Mouse (Mus musculus) WW6 (cell line): ENCODE measurements around the gene Chad.

ENCODE experiments used
- DNase-seq: peaks from one replicate; pipeline ENCODE4 v3.0.0-alpha.2; 2013; ENCODE audit warnings: low read depth, low spot score

The Chad gene

DNA sequence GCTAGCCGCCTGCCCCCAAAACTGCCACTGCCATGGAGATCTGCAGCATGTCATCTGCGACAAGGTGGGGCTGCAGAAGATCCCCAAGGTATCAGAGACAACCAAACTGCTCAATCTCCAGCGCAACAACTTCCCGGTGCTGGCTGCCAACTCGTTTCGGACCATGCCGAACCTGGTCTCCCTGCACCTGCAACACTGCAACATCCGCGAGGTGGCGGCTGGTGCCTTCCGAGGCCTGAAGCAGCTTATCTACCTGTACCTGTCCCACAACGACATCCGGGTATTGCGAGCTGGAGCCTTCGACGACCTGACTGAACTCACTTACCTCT lies 268 bp downstream of the Chad start:
- DNase-seq: no peak

DNA sequence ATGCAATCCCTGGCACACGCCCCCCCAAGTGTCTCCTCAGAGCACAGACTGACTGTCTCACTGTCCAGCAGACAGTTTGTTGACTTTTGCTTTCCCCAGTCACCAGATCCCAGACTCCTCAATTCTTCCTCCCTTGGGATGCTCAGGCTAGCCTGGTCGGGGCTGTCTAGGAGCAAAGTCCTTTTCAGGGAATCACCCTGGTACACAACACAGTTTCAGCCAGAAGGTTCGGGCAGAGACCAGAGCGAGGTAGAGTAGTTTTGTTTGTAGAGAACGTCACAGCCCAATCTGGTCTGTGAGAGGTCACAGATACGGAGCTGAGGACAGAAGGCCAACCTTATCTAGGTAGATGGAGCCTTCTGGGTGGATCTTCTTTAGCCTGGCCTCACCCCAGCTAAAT lies 1.7 kb downstream of the Chad start:
- no peak for DNase-seq

DNA sequence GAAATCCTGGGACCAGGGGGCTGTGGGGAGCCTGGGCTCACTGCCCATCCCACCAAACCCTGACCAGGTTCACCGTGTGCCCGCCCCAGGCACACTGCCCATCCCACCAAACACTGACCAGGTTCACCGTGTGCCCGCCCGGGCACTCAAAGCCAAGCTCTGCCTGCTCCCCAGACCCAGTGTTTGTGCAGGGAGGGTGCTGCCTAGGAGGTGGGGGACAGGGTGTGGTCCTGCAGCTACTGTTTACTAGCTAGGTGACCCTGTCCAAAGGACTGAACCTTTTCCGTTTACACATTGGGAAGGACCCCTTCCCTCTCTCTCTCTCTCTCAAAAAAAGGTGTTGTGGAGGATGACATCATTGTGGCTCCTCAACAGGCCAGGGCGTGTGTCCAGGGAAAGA lies 2.5 kb downstream of the Chad start:
- DNase-seq: no peak

DNA sequence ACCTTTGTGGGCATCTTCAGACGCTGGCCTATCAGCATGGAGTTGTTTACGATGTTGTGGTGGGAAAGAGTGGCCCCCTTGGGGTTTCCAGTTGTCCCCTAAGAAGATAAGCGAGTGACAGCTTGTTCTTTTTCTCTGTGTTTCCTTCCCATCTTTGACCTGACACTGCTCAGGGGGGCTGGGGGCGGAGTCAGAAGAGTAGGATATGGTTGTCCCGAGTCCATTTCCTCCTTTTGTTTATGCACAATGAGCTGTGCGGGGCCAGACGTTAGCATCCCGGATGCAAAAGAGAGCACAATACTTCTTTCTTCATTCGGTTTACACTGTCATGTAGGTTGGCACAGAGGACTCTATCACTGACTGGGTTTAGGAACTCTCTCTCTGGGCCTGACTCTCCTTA lies 5.8 kb downstream of the Chad start:
- DNase-seq: no peak

DNA sequence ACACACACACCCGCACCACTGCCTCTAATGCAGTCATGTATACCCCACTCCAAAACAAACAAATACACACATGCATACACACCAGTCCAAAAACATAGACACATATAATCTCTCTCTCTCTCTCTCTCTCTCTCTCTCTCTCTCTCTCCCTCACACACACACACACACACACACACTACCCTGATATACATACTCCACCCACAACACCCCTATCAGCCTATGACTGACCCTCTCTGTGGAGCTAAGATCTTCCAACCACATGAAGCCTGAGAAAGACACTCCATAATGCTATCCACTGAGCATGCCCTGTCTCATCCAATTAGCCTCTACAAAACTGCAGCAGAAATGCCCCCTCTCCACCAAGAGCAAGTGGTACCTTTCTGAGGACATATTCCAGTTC lies 7.0 kb downstream of the Chad start:
- no peak for DNase-seq

DNA sequence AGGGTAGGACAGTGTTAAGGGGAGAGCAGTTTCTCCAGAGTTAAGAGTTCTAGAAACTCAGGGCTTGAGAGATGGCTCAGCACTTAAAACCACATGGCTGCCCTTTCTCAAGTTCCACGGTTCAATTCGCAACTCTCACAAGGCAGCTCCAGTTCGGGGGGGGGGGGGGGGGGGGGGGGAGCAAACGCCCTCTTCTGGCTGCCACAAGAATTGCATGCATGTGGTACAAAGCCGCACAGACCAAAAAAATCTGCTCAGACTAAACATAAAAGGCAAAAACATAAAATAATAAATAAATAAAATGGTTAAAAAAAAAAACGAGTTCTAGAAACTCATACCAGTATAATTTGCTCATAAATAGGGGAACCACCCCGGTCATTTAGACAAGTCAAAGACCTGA lies 9.7 kb downstream of the Chad start:
- DNase-seq: no peak

DNA sequence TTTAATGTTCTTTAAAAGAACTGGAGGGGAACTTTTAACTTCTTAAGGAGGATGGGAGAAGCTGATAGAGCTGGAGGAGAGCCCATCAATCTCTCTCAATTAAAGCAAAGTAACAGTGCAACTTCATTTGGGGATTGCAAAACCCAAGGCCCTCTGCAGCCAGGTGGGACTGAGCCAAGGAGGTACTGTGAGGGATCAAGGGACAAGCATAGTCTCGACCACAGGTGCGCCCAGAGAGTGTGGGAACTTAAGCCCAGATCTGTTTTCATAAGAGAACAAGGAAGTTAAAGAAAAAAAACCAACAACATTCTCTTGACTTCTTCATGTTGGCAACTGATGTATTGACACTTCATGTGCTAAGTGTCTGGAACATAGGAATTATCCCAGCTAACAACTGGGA lies 10.2 kb downstream of the Chad start:
- no peak for DNase-seq

DNA sequence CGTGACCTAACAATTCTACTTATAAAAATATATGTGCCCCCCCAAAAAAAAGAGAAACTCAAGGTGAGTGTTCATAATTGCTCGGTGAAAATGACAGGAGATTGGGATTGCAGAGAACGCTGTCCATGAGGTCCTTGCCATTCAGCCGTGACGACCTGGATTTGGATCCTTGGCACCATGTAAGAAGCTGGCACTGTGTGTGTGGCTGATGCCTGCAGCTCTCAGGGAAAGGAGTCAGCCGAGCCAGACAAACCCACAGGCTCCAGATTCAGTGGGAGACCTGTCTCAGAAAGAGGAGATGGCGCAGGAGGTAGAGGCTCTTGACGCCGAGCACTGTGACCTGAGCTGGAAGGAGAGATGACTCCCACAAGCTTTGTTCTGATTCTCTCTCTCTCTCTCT lies 11.5 kb downstream of the Chad start:
- no peak for DNase-seq

DNA sequence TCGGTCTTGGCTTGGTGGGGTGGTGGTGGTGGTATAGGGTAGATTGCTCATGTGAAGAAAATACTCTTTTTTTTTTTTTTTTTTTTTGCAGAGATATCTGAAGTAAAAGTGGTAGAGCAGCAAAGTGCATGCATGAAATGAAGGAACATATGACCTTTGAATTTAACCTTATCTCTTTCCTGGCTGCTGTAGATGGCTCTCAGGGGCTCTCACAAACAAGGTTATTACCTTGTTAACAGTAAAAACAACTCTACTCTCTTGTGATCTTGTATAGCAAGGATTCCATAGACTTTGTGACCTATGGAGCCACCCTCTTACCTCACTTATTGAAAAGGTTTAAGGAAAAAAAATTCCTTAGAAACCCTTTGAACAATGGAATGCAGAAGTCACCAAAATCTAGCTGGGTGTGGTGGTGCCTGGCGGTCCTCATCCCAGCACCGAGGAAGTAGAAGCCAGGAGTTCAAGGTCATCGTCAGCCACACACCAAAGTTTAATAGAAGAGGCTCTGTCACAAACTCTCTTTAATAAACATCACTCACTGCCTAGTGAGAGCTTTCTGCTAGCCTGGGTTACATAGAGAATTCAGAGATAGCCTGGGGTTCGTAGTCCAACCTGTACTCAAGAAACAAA lies 15.4 kb downstream of the Chad start:
- DNase-seq: no peak

DNA sequence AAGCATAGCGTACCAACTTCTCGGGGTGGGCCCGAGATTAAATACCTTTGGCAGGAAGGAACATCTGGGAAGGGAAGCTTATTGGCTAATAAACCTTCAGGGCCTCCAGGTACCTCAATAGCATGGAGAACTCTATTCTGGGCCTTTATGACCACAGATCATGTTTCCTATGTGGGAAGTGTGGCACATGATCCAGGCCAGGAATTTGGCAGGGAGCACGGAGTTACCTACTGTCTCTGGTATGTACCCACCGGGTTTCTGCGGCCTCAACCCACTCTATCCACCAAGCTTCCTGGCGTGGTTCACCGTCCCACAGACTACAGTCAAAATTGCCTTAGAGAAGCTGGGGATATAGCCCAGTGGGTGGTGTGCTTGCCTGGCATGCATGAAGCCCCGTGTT lies 20.2 kb downstream of the Chad start:
- no peak for DNase-seq

DNA sequence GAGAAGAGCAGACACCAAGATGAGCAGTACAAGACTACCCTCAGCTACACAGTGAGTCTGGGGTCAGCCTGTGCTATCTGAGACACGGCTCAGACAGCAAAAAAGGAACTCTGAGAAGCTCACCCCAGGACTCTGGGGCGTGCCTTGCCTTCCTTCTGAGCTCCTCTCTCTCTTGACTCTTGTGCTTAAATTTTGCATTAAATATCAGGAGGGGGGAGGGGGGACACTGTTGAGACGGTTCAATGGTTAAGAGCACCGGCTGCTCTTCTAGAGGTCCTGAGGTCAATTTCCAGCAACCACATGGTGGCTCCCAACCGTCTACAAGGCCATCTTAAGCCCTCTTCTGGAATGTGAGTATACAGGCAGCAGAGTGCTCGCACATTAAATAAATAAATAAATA lies 22.7 kb downstream of the Chad start:
- no peak for DNase-seq

DNA sequence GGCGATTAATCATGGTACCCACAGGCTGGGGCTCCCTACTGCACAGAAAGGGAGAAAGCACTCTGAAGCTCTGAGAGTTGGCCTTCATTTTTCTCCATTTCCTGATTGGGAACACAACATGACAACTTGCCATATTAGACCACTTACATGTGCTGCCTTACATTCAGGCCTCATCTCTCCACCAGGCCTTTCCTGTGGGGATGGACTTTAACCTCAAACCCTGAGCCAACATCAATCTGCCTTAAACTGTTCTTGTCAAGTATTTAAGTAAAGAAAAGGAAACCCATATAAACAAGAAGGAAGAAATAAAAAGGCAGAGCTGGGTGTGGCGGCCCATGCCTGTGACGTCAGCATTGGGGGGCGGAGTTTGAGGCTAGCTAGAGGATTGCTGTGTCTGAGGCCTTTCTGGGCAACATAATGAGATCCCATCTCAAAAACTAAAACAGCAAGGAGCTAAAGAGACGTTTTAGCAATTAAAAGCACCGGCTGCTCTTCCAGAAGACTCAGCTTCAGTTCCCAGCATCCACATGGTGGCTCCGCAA lies 31.5 kb downstream of the Chad start:
- no peak for DNase-seq

DNA sequence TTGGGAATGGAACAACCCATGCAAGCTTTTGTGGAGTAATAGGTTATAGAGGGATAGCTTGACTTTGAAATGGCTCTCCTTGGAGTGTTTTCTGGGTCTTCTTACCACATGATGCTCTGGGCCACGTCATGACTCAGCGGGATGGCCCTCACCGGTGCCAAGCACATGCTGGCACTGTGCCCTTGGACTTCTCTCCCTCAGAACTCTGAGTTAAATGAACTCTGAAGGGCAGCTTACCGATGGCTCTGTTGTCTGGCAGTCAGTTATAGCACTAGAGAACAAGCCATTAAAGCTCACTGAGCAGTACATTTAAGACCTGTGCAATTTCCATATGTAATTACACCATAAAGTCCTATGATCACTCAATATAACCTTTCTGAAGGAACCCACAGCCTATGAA lies 32.5 kb downstream of the Chad start:
- no peak for DNase-seq

DNA sequence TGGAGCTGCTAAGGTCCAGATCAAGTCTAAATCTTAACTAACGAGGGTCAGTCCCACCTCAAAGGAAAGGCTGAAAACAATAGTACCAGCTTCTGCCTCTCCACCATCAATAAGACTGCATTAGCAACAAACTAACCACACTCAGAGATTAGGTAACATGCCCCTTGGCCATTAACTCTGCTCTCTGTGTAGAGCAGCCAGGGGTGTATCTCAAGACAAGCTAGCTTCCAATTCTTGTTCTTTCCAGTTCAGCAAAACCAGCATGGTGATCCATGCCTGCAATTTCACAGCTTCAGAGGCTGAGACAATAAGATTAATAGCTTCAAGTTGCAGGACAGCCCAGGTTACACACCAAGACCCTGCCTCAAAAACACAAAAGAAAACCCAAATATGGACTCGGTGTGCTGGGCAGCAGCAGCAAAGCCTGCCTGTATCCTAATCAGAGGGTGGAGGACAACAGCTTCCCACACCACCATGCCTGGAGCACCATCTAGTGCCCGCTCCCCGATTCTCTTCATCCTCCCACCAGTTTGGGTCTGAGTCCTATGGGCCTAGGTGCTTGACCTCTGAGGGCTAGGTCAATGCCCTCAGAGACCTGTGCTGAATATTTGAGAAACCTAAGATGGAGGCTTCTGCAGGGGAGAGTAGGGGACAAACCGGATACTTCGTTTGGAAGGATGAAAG lies 33.7 kb downstream of the Chad start:
- DNase-seq: no peak

DNA sequence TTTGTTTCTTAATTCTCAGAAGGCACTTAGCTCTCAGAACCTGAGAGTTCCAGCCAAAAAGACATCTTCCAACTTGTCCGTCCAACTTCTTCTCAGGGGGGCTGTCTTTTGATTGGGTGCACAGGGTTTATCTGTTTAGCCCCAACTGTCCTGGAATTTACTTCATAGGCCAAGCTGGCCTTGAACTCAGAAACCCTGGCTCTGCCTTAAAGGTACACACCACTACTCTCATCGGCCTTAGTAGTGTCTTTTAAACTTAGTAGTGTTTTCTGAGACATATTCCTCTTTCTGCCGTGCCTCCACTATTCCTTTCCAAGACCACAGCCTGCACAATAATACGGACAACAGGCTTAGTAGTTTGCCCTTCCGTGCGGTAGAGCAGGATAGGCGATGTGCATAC lies 35.6 kb downstream of the Chad start:
- no peak for DNase-seq

DNA sequence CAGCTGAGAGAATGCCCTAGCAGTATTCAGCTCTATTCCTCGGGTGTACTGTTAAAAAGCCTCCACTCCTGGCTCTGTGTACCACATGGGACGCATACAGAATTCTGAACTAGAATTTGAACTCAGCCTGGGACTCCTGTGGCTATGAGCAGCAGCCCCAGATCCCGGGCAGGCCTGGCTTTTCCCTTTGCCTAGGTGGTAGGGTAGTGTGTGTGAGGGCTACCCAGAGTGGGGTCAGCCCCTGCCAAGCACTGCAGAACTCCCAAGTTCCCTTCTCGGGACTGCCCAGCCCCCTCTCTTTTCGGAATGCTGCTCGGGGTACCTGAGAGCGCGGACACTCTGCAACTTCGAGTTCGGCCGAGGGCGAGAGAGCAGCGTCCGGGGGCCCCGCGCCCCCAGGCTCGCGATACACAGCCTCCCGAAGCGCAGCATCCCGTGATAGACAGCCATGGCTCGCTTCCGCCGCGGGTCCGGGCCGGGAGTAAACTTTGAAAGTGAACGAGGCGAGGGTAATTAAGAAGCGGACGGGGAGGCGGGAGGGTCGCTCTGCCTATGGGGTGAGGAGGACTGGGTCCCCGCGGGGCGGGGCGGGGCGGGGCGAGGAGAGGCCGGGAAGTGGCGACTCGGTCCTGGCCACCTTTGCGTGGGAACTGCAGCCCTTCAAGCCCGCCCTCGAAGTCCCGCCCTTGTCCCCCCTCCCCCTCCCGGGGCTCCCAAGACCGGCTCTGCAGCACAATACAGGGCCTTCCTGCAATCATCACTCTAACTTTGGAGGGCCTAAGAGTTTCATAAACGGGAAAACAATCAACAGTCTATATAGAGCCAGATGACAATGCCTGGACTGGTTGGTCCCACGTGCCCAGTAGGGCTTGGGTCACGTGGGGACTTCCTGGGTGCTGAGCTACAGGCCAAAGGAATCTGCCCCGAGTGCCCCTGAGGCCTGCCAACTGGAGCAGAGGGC lies 36.8 kb downstream of the Chad start, which contains the start of gene Acsf2:
Gene Acsf2 (minus strand): TSS at position 551 of the 961 bp plus-strand sequence.
- DNase-seq: peak; percentile 61

DNA sequence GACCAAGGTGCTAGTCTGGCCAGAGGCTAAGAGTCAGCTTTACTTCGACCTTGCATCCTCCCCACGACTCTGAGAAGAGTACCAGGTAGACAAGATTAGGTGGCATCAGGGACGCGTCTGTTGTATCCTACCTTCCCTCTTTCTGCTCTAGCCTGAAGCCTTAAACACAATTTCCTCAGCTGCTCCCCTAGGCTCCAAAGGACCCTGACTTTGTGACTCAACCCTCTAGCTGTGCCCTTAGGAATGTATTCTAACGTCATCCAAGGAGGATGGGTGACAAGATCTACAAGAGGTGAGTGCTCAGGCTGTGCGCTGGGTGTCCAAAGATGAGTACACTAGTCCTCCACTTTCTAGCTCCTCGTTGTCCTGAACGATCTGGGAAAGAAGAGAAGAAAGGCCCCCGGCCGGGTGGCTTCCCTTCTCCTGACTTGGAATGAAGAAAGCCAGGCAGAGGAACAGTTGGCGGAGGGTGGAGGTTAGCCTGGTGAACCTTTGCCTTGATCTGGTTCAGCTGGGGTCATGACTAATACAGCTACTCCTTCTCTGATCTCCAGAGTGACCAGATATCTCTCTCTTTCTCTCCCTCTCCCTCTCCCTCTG lies 37.6 kb downstream of the Chad start:
- DNase-seq: no peak

DNA sequence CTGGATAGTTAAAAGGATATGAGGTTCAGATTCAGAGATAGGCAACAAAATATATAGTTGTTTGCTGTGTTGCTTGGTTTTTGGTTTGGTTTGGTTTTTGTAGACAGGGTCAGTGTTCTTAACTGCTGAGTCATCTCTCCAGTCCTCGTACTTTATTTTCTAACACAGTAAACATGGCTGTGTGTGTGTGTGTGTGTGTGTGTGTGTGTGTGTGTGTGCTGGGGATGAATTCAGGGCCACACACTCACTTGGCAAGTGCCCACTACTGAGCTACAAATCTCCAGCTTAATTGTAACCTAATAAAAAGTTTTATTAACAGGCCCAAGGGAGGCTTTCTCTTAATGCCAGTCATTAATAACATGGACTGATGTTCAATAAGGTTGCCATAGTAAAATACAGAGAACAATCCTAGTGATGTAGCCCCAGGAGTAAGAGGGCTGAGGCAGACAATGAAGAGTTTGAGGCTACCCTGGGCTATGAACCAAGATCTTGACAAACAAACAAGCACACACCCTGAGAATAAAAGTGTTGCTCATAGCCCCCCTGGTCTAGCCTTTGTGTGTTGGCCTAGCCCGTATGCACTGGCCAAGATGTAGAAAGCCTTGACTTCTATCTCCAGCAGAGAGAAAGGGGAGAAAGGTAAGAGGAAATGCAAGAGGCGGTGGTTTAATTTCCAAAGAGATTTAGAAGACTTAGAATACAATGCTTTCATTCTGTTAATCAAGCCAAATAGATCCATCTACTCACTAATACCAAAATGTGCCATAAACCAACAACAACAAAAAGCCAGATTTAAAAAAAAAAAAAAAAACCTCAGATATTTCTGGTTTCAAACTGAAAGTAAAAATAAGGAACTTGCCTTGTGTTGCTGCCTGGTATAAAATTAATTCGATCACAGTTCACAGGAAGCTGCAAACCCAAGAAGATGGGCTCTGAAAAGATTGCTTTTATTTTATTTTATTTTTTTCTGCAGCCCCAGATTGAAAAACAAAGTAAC lies 46.2 kb downstream of the Chad start:
- DNase-seq: no peak

DNA sequence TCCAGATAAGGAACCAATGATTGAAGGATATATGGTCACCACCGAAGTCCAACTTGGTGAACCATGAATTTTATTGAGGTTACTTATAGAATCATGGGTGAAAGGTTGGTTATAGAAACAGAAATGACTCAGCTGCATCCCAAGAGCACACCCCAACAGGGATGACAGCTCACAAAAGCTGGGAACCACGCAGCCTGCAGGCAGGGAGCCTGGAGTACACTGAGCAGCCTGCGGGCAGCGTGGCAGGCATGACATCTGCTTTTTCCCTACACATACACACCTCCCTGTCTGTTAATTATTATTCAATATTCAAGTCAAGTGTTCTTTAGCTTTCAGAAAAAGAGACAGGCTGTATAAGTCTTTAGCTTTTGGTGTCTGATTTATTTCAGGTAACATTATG lies 49.8 kb downstream of the Chad start:
- no peak for DNase-seq

DNA sequence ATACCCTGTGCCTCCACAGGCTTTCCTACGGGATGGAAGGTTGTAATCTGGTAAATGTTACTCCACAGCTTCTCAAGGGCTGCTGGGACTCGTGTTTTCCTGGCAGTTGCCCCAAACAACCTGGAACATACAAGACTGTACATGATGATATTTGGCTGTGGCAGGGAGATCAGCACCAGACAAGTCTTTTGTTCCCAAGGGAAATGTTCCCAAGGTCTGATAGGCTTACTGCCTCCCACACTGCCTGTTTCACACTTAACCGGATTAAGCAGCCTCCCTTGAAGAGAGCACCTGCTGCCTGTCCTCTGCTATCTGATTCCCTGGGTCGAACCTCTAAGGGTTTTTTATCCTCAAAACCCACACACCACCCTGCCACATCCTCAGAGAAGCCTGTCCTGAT lies 50.6 kb downstream of the Chad start:
- no peak for DNase-seq

DNA sequence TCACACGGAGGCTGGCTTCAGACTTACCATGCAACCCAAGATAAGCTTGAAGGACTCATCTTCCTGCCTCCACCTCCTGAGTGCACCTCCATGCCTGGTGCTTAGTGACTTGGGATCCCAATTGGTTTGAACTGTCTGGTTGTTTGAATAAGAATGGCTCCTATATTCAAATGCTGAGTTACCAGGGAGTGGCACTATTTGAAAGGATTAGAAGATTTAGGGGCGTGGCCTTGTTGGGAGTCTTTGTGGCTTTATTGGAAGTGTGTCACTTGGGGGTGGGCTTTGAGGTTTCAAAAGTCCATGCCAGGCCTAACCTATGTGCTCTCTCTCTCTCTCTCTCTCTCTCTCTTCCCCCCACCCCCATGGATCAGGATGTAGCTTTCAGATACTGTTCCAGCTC lies 52.8 kb downstream of the Chad start:
- no peak for DNase-seq
